Comparison of ENCODE assay signal across 15 mouse cellular contexts in the genomic region with DNA sequence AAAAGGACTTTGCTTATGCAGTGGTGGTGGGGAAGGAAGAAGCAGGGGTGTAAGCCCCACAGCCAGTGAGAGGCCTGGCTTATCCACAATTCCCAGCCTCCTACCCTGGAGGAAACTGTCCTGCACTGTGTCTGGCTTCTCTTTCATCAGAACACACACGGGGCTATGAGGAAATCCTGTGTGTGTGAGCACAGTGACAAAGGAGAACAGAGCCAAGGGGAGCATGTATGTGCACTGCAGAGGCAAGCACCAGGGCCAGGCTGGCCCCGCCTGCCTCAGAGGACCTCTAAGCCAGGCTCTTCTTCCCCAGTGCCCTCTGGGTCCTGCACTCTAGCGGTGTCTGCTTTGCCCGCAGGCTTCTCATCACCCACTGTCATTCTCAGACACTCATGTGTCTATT. TPM values are rescaled to one million over a fixed set of nuclear protein-coding genes. Genes with fewer than 3 reads are reported as not detected.
DNase-seq lines count a peak whose midpoint lies in the region; ATAC-seq and TF ChIP-seq lines count a peak whose summit lies in the region.
"Had no signal": no experiment of that assay in that cellular context is flagged by ENCODE, and none has a peak within 500 bp of the region (broad histone marks: within the 10 kb centered on the region; RNA-seq: fewer than 3 reads in every experiment).

No protein-coding gene starts in this region.

- H3K4me1 ChIP-seq in hindbrain, embryonic 10.5 days (replicated peaks), result no peaks in the 10 kb centered on the region
- H3K4me1 ChIP-seq in hindbrain, embryonic 11.5 days (replicated peaks; ENCODE audit: control insufficient read depth, insufficient read depth, low read length), result no peaks in the 10 kb centered on the region
- H3K4me1 ChIP-seq in neural tube, embryonic 14.5 days (ENCODE audit: control insufficient read depth, insufficient read depth, low read length), result no peaks in the 10 kb centered on the region
- no peaks in the 10 kb centered on the region for H3K4me1 ChIP-seq in neural tube, embryonic 15.5 days
- no peaks in the 10 kb centered on the region for H3K4me1 ChIP-seq in stomach, postnatal 0 days (replicated peaks; ENCODE audit: control insufficient read depth, insufficient read depth)
- H3K4me1 ChIP-seq: stomach, embryonic 15.5 days had no signal

- TF ChIP-seq CTCF in stomach, postnatal 0 days (IDR thresholded peaks at IDR 0.05; ENCODE audit: low read depth), result no peak
- no peak for TF ChIP-seq CTCF in layer of hippocampus, adult 2 months (conservative IDR thresholded peaks at IDR 0.05)

- no peak overlapping the region for H3K4me2 ChIP-seq in hindbrain, embryonic 11.5 days (replicated peaks; ENCODE audit: low read depth, low read length)
- no peak overlapping the region for H3K4me2 ChIP-seq in neural tube, embryonic 14.5 days (ENCODE audit: low read depth, low read length)
- H3K4me2 ChIP-seq in neural tube, embryonic 15.5 days, result no peak overlapping the region
- H3K4me2 ChIP-seq in stomach, postnatal 0 days (replicated peaks; ENCODE audit: low read depth), result no peak overlapping the region
- H3K4me2 ChIP-seq: stomach, embryonic 15.5 days had no signal

- TF ChIP-seq EP300 in stomach, postnatal 0 days (optimal IDR thresholded peaks at IDR 0.05), result no peak

- 0 out of 2 replicates have a peak, but pooled peaks have one; percentile 39 for ATAC-seq in cerebellum, adult (ENCODE audit: insufficient number of reproducible peaks, low FRiP score, low TSS enrichment)
- no peak for ATAC-seq in hindbrain, embryonic 11.5 days (ENCODE audit: low FRiP score)
- ATAC-seq in neural tube, embryonic 14.5 days (ENCODE audit: low read depth), result peak; percentile 54; the same call in 1 of the 2 replicates
- no peak for ATAC-seq in neural tube, embryonic 15.5 days (ENCODE audit: low FRiP score)
- ATAC-seq in stomach, postnatal 0 days (ENCODE audit: low FRiP score, low TSS enrichment), result 0 out of 2 replicates have a peak, but pooled peaks have one; percentile 13

- no peak overlapping the region for H3K4me3 ChIP-seq in hindbrain, embryonic 10.5 days
- no peak overlapping the region for H3K4me3 ChIP-seq in hindbrain, embryonic 11.5 days (ENCODE audit: low read depth, low read length)
- H3K4me3 ChIP-seq in neural tube, embryonic 14.5 days (ENCODE audit: low read depth, low read length), result no peak overlapping the region
- no peak overlapping the region for H3K4me3 ChIP-seq in neural tube, embryonic 15.5 days (replicated peaks)
- H3K4me3 ChIP-seq in stomach, postnatal 0 days (ENCODE audit: low read depth, low read length), result no peak overlapping the region
- H3K4me3 ChIP-seq in layer of hippocampus, adult 2 months, result no peak overlapping the region
- H3K4me3 ChIP-seq: erythroblast, embryonic 14.5 days; stomach, embryonic 15.5 days had no signal

- 85% methylated on average over 4 of the region's 4 CpGs for WGBS in hindbrain, embryonic 10.5 days
- WGBS in hindbrain, embryonic 11.5 days, result 80% methylated on average over 4 of the region's 4 CpGs
- 83% methylated on average over 4 of the region's 4 CpGs for WGBS in neural tube, embryonic 14.5 days
- whole genome bisulfite sequencing in neural tube, embryonic 15.5 days, result 85% methylated on average over 4 of the region's 4 CpGs
- WGBS in stomach, postnatal 0 days, result 70% methylated on average over 4 of the region's 4 CpGs

- H3K9me3 ChIP-seq in hindbrain, embryonic 10.5 days, result no peaks in the 10 kb centered on the region
- H3K9me3 ChIP-seq in hindbrain, embryonic 11.5 days (ENCODE audit: control insufficient read depth, low read length), result no peaks in the 10 kb centered on the region
- H3K9me3 ChIP-seq in neural tube, embryonic 14.5 days (ENCODE audit: control insufficient read depth, low read length), result no peaks in the 10 kb centered on the region
- H3K9me3 ChIP-seq in neural tube, embryonic 15.5 days (replicated peaks), result no peaks in the 10 kb centered on the region
- no peaks in the 10 kb centered on the region for H3K9me3 ChIP-seq in stomach, postnatal 0 days (ENCODE audit: control insufficient read depth, low read length)
- H3K9me3 ChIP-seq: stomach, embryonic 15.5 days had no signal

- no peak for DNase-seq in cerebellum, adult 11 months
- no peak for DNase-seq in hindbrain, embryonic 10.5 days (ENCODE audit: low spot score)
- DNase-seq in hindbrain, embryonic 11.5 days (ENCODE audit: low spot score), result no peak
- no peak for DNase-seq in stomach, postnatal 0 days (ENCODE audit: low spot score)
- DNase-seq in layer of hippocampus, adult 2 months (ENCODE audit: low spot score in 2 of 2), result no peak
- DNase-seq: B cell, adult 2 months; cerebellum, postnatal 14 days; gastrocnemius, postnatal 10 days; left cerebral cortex, postnatal 4 days; right cerebral cortex, postnatal 25 days had no signal

- H3K36me3 ChIP-seq in hindbrain, embryonic 10.5 days, result peaks cover 7% of the 10 kb centered on the region; the same call in 1 of the 2 replicates
- no peaks in the 10 kb centered on the region for H3K36me3 ChIP-seq in hindbrain, embryonic 11.5 days (ENCODE audit: control insufficient read depth, insufficient read depth, low read length)
- H3K36me3 ChIP-seq in neural tube, embryonic 14.5 days (ENCODE audit: control insufficient read depth, insufficient read depth, low read length), result no peaks in the 10 kb centered on the region
- H3K36me3 ChIP-seq in neural tube, embryonic 15.5 days, result peaks cover 11% of the 10 kb centered on the region; the same call in 1 of the 2 replicates
- no peaks in the 10 kb centered on the region for H3K36me3 ChIP-seq in stomach, postnatal 0 days (ENCODE audit: control insufficient read depth, insufficient read depth, low read length)
- H3K36me3 ChIP-seq: stomach, embryonic 15.5 days had no signal

- peak overlapping the region; percentile 23; the same call in 1 of the 2 replicates for H3K27ac ChIP-seq in hindbrain, embryonic 10.5 days
- H3K27ac ChIP-seq in hindbrain, embryonic 11.5 days (ENCODE audit: low read depth, low read length), result no peak overlapping the region
- no peak overlapping the region for H3K27ac ChIP-seq in neural tube, embryonic 14.5 days (ENCODE audit: low read depth, low read length)
- no peak overlapping the region for H3K27ac ChIP-seq in neural tube, embryonic 15.5 days (replicated peaks)
- H3K27ac ChIP-seq in stomach, postnatal 0 days (replicated peaks), result no peak overlapping the region
- H3K27ac ChIP-seq in layer of hippocampus, adult 2 months, result no peak overlapping the region
- H3K27ac ChIP-seq: stomach, embryonic 15.5 days had no signal

- no peak overlapping the region for H3K9ac ChIP-seq in hindbrain, embryonic 11.5 days (ENCODE audit: low read depth, low read length)
- H3K9ac ChIP-seq in neural tube, embryonic 14.5 days (replicated peaks; ENCODE audit: low read depth, low read length), result no peak overlapping the region
- no peak overlapping the region for H3K9ac ChIP-seq in neural tube, embryonic 15.5 days (replicated peaks)
- no peak overlapping the region for H3K9ac ChIP-seq in stomach, postnatal 0 days (ENCODE audit: low read length)
- H3K9ac ChIP-seq: stomach, embryonic 15.5 days had no signal

- H3K27me3 ChIP-seq in hindbrain, embryonic 10.5 days (ENCODE audit: insufficient read depth, poor library complexity, severe bottlenecking), result no peaks in the 10 kb centered on the region
- H3K27me3 ChIP-seq in hindbrain, embryonic 11.5 days (ENCODE audit: control insufficient read depth, insufficient read depth, low read length), result no peaks in the 10 kb centered on the region
- no peaks in the 10 kb centered on the region for H3K27me3 ChIP-seq in neural tube, embryonic 14.5 days (ENCODE audit: control insufficient read depth, insufficient read depth, low read length)
- H3K27me3 ChIP-seq in neural tube, embryonic 15.5 days (replicated peaks), result no peaks in the 10 kb centered on the region
- no peaks in the 10 kb centered on the region for H3K27me3 ChIP-seq in stomach, postnatal 0 days (ENCODE audit: control insufficient read depth, insufficient read depth, low read length)
- H3K27me3 ChIP-seq: stomach, embryonic 15.5 days had no signal

RNA-seq across cellular contexts. Expression of gene Mrpl44, which starts 34.8 kb away (rescaled TPM):
- 59.1 and 64.5 TPM in 2 replicates for polyA plus RNA-seq in hindbrain, embryonic 10.5 days (2016; fragmentation: Nextera tagmentation; extraction: Ambion mirVana)
- 53.0 and 53.1 TPM in 2 replicates for polyA plus RNA-seq in hindbrain, embryonic 11.5 days (2014; fragmentation: Nextera tagmentation; extraction: Ambion mirVana)
- polyA plus RNA-seq in neural tube, embryonic 14.5 days (2014; fragmentation: Nextera tagmentation; extraction: Ambion mirVana), result 36.5 and 42.1 TPM in 2 replicates
- polyA plus RNA-seq in neural tube, embryonic 15.5 days (2015; fragmentation: Nextera tagmentation; extraction: Ambion mirVana), result 40.3 and 43.9 TPM in 2 replicates
- polyA plus RNA-seq in stomach, postnatal 0 days (2015; fragmentation: Nextera tagmentation; extraction: Ambion mirVana), result 36.4 and 37.7 TPM in 2 replicates
- 10 to 100 TPM; 28.0 to 28.2 TPM for total RNA-seq in layer of hippocampus, adult 2 months (2021)

RNA-seq across cellular contexts. Expression of gene Wdfy1, which starts 34.9 kb away (rescaled TPM):
- polyA plus RNA-seq in hindbrain, embryonic 10.5 days (2016; fragmentation: Nextera tagmentation; extraction: Ambion mirVana), result 41.0 and 44.9 TPM in 2 replicates
- 52.1 and 52.6 TPM in 2 replicates for polyA plus RNA-seq in hindbrain, embryonic 11.5 days (2014; fragmentation: Nextera tagmentation; extraction: Ambion mirVana)
- polyA plus RNA-seq in neural tube, embryonic 14.5 days (2014; fragmentation: Nextera tagmentation; extraction: Ambion mirVana), result 109 and 112 TPM in 2 replicates
- polyA plus RNA-seq in neural tube, embryonic 15.5 days (2015; fragmentation: Nextera tagmentation; extraction: Ambion mirVana), result 96.3 and 104 TPM in 2 replicates
- polyA plus RNA-seq in stomach, postnatal 0 days (2015; fragmentation: Nextera tagmentation; extraction: Ambion mirVana), result 29.6 and 32.6 TPM in 2 replicates
- total RNA-seq in layer of hippocampus, adult 2 months (2021), result 10 to 100 TPM; 38.0 to 40.2 TPM

Comparison
In these comparisons a context has a peak if more than half of its experiments do, and no peak if none do; other contexts are left out.
1. ATAC-seq: peak in cerebellum, adult (single experiment), neural tube, embryonic 14.5 days (single experiment) and stomach, postnatal 0 days (single experiment); none in hindbrain, embryonic 11.5 days (single experiment) and neural tube, embryonic 15.5 days (single experiment).